Mouse (Mus musculus) thymus, adult 2 months (tissue): ENCODE results near the gene Kctd7.

ENCODE experiments used
- CTCF ChIP-seq: fragments of 200-500 bp; IDR thresholded peaks from 2 replicates; pipeline ENCODE4 v1.5.1; 2012; ENCODE audit warnings: mild to moderate bottlenecking, control low read depth, low read length, moderate library complexity, borderline replicate concordance; ENCODE audit not compliant: control insufficient read depth, poor library complexity, insufficient read depth; ENCODE audit errors: extremely low read depth
- POLR2A ChIP-seq: fragments of 200-500 bp; IDR thresholded peaks from 2 replicates; pipeline ENCODE4 v1.6.1; 2012; ENCODE audit warnings: mild to moderate bottlenecking, low read length, control low read depth, moderate library complexity; ENCODE audit not compliant: control insufficient read depth, poor library complexity, insufficient read depth; ENCODE audit errors: extremely low read depth

DNA sequence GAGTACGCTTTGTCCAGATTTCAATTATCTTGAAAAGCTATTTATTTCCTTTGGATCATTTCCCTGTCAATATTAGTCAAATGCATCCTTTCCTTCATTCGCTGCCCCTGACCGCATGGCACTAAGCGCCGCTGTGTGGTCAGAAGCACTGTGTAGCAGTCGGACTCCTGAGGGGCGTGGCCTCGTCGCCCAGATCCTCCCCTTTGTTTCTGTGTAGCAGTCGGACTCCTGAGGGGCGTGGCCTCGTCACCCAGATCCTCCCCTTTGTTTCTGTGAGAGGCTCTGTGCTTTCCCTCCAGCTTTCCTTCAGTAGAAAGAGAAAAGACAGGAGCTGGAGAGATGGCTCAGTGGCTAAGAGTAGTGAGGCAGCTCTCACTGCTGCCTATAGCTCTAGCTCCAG, 47.9 kb upstream of the Kctd7 start:
- no peak for TF ChIP-seq POLR2A
- no peak for TF ChIP-seq CTCF
